Mouse (Mus musculus): ENCODE data around the gene Efs. TPM values are rescaled to one million over a fixed set of nuclear protein-coding genes. Genes with fewer than 3 reads are reported as not detected.

Gene Efs
- polyA plus RNA-seq, 1 experiment from 2014 or later: 11.9 TPM

DNA sequence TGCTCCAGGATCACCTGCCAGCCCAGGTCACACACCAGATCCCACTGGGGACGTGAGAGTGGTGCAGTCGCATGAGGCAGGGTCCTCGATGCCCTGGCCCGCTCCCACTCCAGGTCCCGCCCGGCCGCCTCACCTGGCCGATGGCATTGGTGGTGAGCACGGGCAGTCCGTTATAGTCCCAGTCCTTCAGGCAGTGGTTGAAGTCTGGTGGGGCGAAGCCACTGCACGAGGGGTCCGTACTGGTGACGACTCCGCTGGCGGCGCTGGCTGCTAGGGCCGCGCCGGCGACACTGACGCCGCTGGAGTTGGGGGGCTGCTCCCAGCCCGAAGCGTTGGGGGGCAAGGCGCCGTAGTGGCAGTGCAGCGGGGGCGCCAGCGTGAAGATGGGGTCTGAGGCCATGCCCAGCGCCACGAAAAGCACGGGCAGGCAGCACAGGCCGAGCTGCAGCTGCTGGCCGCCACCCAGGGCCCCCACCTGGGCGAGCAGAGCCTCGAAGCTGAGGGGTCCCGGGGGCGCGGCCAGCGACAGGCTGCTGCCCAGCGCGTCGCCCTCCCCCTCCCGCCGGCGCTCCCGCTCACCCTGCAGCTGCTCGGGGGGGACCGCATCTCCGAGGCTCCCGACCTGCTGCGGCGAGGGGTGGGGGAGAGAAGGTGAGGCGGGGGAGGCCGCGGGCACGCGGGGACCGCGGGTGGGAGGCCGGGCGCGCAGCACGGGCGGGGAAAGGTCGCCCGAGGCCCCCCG is 13.6 kb downstream of the Efs start:
- Histone ChIP-seq H3K27me3 (replicated peaks) (no peaks in the 10 kb centered on the region), H3K4me3 (replicated peaks) (peak overlapping the region; percentile 91), H3K36me3 (peaks cover 19% of the 10 kb centered on the region), H3K4me1 (peaks cover 55% of the 10 kb centered on the region), H3K27ac (replicated peaks) (peak overlapping the region; percentile 94), H3K9me3 (replicated peaks) (no peaks in the 10 kb centered on the region), H3K4me2 (peak overlapping the region; percentile 93), H3K9ac (replicated peaks) (peak overlapping the region; percentile 100)
- peak; percentile 72 for ATAC-seq (ENCODE audit: low FRiP score)
- WGBS: 2% methylated on average over 65 of the region's 69 CpGs

DNA sequence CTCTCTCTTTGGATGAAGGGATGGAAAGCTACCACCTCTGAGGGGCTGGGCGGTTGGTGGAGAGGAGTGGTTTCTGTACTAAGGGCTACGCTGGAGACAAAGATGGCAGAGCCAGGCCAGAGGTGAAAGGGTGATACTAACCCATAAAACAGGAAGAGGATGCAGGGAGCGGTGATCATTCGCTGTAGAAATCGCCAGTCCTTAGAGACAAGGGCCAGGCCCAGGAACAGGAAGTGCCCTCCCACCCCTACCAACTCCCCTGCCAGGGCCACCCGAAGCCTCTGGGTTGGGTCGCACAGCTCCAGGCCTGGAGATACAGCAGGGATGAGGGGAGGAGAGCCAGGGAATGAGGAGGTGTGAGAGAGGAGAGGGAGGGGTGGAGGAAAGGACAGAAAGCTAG is 17.2 kb downstream of the Efs start:
- Histone ChIP-seq H3K4me3 (replicated peaks) (no peak overlapping the region), H3K4me2 (no peak overlapping the region), H3K9me3 (replicated peaks) (no peaks in the 10 kb centered on the region), H3K27me3 (replicated peaks) (no peaks in the 10 kb centered on the region), H3K9ac (replicated peaks) (0 out of 2 replicates have a peak overlapping the region, but pooled peaks have one; percentile 3), H3K36me3 (peaks cover 31% of the 10 kb centered on the region), H3K27ac (replicated peaks) (no peak overlapping the region), H3K4me1 (peaks cover 53% of the 10 kb centered on the region)
- no peak for ATAC-seq (ENCODE audit: low FRiP score)
- WGBS: 84% methylated on average over 7 of the region's 7 CpGs

DNA sequence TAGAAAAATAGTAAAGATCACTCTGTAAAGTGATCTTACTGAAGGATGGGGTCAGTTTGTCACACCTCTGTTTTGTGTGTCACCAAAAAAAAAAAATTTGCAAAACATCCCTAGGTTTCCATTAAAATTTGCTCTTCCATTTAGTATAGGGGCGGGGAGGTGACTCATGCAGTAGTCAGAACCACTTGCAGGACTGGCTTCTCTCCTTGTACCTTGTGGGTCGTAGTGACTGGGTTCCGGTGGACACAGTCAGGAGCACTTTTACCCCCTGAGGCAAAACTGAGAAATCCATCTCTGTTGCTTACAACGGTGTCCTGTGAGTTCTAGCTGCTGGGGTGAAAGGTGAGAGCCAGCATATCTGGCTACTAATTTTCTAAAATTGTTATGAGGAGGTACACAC is 22.3 kb downstream of the Efs start:
- no peak for ATAC-seq (ENCODE audit: low FRiP score)
- WGBS: 93% methylated on average over 4 of the region's 4 CpGs
- no peaks in the 10 kb centered on the region for H3K27me3 ChIP-seq (replicated peaks)
- peaks cover 35% of the 10 kb centered on the region for H3K36me3 ChIP-seq
- H3K4me2 ChIP-seq: no peak overlapping the region
- H3K27ac ChIP-seq (replicated peaks): no peak overlapping the region
- H3K9me3 ChIP-seq (replicated peaks): no peaks in the 10 kb centered on the region
- no peak overlapping the region for H3K4me3 ChIP-seq (replicated peaks)
- H3K9ac ChIP-seq (replicated peaks): no peak overlapping the region
- peaks cover 17% of the 10 kb centered on the region for H3K4me1 ChIP-seq

DNA sequence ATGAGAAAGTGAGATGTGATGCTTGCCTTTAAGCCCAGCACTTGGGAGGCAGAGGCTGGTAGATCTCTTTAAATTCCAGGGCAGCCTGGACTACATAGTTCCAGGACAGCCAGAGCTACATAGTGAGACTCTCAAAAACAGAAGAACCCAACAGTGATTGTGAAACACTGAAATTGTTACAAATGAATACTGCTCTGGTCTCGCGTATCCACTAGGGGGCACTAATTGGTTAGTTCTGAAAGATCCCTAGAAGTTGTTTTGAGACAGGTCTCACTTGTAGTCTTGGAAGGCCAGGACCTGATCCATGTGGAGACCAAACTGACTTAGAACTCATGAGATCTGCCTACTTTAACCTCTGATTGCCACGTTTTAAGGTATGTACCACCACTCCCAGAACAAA is 25.5 kb downstream of the Efs start:
- Histone ChIP-seq H3K4me3 (replicated peaks) (no peak overlapping the region), H3K4me2 (no peak overlapping the region), H3K4me1 (peaks cover 18% of the 10 kb centered on the region), H3K9me3 (replicated peaks) (no peaks in the 10 kb centered on the region), H3K27ac (replicated peaks) (peak overlapping the region; percentile 46; the same call in 1 of the 2 replicates), H3K36me3 (peaks cover 36% of the 10 kb centered on the region), H3K27me3 (replicated peaks) (no peaks in the 10 kb centered on the region), H3K9ac (replicated peaks) (no peak overlapping the region)
- peak; percentile 33; the same call in 1 of the 2 replicates for ATAC-seq (ENCODE audit: low FRiP score)
- WGBS: under 1% methylated on average over 3 of the region's 3 CpGs

DNA sequence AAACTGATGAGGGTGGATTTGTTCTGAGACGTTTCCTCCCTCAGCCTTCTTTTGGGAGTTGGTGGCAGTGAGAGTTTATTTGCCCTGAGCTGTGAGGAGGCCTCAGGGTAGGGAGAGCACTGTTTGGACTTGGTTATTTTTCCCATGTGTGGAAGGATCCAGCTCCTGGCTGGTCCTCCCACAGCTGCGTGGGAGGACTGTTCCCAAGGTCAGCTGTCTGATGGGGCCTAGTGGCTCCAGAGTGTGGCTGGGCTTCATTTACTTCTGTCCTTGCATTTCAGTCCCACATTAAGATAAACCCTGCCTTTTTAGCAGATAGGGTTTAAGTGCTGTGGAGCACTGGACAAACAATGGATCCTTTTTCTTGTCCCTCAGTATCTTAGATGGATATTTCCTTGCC is 28.5 kb downstream of the Efs start:
- H3K4me1 ChIP-seq: peaks cover 28% of the 10 kb centered on the region
- no peak overlapping the region for H3K4me3 ChIP-seq (replicated peaks)
- H3K9ac ChIP-seq (replicated peaks): 0 out of 2 replicates have a peak overlapping the region, but pooled peaks have one; percentile 6
- H3K4me2 ChIP-seq: no peak overlapping the region
- H3K36me3 ChIP-seq: peaks cover 31% of the 10 kb centered on the region
- no peaks in the 10 kb centered on the region for H3K9me3 ChIP-seq (replicated peaks)
- H3K27me3 ChIP-seq (replicated peaks): no peaks in the 10 kb centered on the region
- 74% methylated on average over 2 of the region's 2 CpGs for WGBS
- no peak for ATAC-seq (ENCODE audit: low FRiP score)
- H3K27ac ChIP-seq (replicated peaks): no peak overlapping the region

DNA sequence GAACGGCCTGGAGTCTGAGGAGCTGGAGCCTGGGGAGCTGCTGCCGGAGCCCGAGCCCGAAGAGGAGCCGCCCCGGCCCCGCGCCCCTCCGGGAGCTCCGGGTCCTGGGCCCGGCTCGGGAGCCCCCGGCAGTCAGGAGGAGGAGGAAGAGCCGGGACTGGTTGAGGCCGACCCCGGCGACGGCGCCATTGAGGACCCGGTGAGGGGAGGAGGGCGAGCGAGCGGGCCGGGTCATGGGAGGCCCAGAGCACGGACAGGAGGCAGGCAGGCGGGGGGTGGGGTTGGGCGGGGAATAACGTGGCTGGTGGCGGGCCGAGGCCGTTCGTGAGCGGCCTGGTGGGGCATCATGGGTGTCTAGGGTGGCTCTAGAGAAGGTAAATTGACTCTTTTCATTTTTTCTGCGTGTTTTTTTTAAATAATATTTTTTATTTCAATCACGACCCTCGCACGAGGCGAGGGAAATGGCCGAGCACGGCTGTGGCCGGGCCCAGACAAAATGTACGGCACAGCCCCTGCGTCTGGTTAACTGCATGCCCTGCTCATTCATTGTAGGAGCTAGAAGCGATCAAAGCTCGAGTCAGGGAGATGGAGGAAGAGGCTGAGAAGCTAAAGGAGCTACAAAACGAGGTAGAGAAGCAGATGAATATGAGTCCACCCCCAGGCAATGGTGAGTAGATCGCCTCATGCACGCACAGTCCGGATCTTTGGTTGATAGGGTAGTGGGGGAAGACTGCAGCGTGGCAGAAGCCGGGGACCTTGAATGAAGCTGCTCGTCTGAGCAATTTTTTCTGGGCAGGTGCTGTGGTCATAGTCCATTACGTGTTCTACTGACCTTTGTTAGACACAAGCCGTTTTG is 31.4 kb downstream of the Efs start:
- Histone ChIP-seq H3K9ac (replicated peaks) (peak overlapping the region; percentile 99), H3K4me1 (peaks cover 24% of the 10 kb centered on the region), H3K4me3 (replicated peaks) (peak overlapping the region; percentile 87), H3K4me2 (peak overlapping the region; percentile 68), H3K27ac (replicated peaks) (peak overlapping the region; percentile 97), H3K36me3 (peaks cover 31% of the 10 kb centered on the region), H3K9me3 (replicated peaks) (no peaks in the 10 kb centered on the region), H3K27me3 (replicated peaks) (no peaks in the 10 kb centered on the region)
- under 1% methylated on average over 51 of the region's 54 CpGs for WGBS
- ATAC-seq (ENCODE audit: low FRiP score): peak; percentile 63

DNA sequence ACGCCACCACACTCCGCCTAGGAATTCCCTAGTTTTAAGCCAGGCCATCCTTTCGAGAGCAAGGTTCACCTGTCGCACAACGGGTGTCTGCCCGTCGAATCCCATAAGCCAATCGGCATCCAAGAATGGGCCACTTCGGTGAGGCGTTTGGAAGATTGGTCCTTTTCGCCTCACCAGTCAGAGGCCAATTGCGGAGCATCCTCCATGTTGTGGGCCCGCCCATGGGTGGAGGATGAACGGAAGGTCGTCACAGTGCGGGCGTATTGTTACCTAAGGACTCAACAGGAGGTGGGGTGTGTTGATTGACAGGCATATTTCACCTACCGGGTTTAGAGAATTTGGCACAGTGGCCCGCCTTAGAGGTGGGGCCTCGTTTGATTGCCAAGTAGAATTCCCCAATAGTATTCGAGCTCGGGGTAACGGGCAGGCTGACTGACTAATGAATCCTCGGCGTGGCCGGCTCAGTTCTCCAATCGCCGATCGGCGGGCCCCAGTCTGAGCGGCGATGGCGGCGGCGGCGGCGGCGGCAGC is 32.2 kb downstream of the Efs start:
- no peaks in the 10 kb centered on the region for H3K27me3 ChIP-seq (replicated peaks)
- peak; percentile 97 for ATAC-seq (ENCODE audit: low FRiP score)
- H3K27ac ChIP-seq (replicated peaks): peak overlapping the region; percentile 97
- H3K36me3 ChIP-seq: peaks cover 28% of the 10 kb centered on the region
- H3K4me2 ChIP-seq: peak overlapping the region; percentile 56
- peak overlapping the region; percentile 87 for H3K4me3 ChIP-seq (replicated peaks)
- peak overlapping the region; percentile 99 for H3K9ac ChIP-seq (replicated peaks)
- peaks cover 24% of the 10 kb centered on the region for H3K4me1 ChIP-seq
- no peaks in the 10 kb centered on the region for H3K9me3 ChIP-seq (replicated peaks)
- WGBS: under 1% methylated on average over 38 of the region's 38 CpGs

DNA sequence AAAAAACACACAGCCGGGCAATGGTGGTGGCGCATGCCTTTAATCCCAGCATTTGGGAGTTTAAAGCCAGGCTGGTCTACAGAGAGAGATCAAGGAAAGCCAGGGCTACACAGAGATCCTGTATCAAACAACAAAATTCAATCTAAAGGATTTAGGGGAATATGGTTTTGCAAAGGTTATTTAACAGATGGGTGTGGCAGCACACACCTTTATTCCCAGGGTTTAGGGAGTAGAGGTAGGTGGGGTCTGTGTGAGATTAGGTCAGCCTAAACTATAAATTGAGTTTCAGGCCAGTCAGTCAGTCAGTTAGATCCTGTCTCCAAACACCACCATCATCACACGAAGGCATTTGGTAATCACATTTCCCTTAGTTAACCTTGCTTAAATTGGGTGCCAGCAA is 33.7 kb downstream of the Efs start, which contains the start of gene Pabpn1:
Gene Pabpn1 (plus strand): TSS at position 301 of the 400 bp plus-strand sequence.
- Histone ChIP-seq H3K4me2 (peak within 1 kb of the TSS; percentile 56), H3K27me3 (replicated peaks) (no peaks in the 10 kb centered on the region), H3K27ac (replicated peaks) (peak within 1 kb of the TSS; percentile 91), H3K4me3 (replicated peaks) (peak within 1 kb of the TSS; percentile 87), H3K9me3 (replicated peaks) (no peaks in the 10 kb centered on the region), H3K4me1 (peaks cover 22% of the 10 kb centered on the region), H3K36me3 (peaks cover 14% of the 10 kb centered on the region), H3K9ac (replicated peaks) (peak within 1 kb of the TSS; percentile 51)
- no peak for ATAC-seq (ENCODE audit: low FRiP score)
- WGBS: 94% methylated on average over 3 of the region's 3 CpGs

DNA sequence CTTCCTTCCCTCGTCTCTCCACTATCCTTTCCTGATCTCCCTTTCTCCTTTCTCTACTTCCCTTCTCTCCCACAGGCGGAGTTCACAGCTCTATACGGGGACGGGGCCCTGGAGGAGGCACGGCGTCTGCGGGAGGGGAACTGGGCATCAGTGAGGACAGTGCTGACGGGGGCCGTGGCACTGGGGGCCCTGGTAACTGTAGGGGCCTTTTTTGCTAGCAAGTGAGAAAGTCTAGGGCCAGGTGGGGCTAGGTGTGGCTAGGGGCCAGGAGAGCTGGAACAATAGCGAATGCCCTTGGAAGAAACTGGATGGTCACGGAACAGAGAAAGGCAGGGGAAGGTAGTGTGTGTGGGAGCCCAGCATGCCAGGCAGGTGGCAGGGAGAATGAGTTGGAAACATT is 40.6 kb downstream of the Efs start:
- no peak for ATAC-seq (ENCODE audit: low FRiP score)
- WGBS: 92% methylated on average over 11 of the region's 11 CpGs
- Histone ChIP-seq H3K36me3 (peaks cover 12% of the 10 kb centered on the region; the same call in 1 of the 2 replicates), H3K4me1 (peaks cover 31% of the 10 kb centered on the region), H3K9ac (replicated peaks) (no peak overlapping the region), H3K4me3 (replicated peaks) (0 out of 2 replicates have a peak overlapping the region, but pooled peaks have one; percentile 1), H3K27ac (replicated peaks) (no peak overlapping the region), H3K4me2 (peak overlapping the region; percentile 68), H3K27me3 (replicated peaks) (no peaks in the 10 kb centered on the region), H3K9me3 (replicated peaks) (no peaks in the 10 kb centered on the region)

DNA sequence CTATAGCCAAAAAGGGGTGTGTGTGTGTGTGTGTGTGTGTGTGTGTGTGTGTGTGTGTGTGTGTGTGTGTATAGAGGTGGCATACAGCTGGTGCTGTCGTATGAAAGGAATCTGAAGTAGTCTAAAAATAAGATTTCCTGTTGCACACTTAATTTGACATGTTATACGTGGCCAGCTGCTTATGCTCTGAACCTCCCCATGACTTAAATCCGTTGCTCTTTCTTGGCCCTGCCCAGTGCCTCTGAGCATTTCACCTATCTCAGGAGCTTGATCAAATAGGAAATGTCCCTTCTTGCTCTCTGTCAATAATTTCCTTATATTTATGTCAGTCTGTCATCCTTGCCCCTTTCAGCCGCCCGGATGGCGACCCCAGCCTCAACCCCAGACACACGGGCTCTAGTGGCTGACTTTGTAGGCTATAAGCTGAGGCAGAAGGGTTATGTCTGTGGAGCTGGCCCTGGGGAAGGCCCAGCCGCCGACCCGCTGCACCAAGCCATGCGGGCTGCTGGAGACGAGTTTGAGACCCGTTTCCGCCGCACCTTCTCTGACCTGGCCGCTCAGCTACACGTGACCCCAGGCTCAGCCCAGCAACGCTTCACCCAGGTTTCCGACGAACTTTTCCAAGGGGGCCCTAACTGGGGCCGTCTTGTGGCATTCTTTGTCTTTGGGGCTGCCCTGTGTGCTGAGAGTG is 41.8 kb downstream of the Efs start:
- H3K27ac ChIP-seq (replicated peaks): peak overlapping the region; percentile 93
- peaks cover 31% of the 10 kb centered on the region for H3K4me1 ChIP-seq
- peaks cover 12% of the 10 kb centered on the region; the same call in 1 of the 2 replicates for H3K36me3 ChIP-seq
- peak overlapping the region; percentile 85 for H3K9ac ChIP-seq (replicated peaks)
- ATAC-seq (ENCODE audit: low FRiP score): no peak
- peak overlapping the region; percentile 73 for H3K4me3 ChIP-seq (replicated peaks)
- no peaks in the 10 kb centered on the region for H3K9me3 ChIP-seq (replicated peaks)
- H3K27me3 ChIP-seq (replicated peaks): no peaks in the 10 kb centered on the region
- whole genome bisulfite sequencing: 35% methylated on average over 21 of the region's 21 CpGs
- peak overlapping the region; percentile 68 for H3K4me2 ChIP-seq

Data from neural tube, embryonic 15.5 days (tissue).